Mouse (Mus musculus): ENCODE data around the gene Tnk2. TPM values are rescaled to one million over a fixed set of nuclear protein-coding genes. Genes with fewer than 3 reads are reported as not detected.

Tnk2 gene
- total RNA-seq, 2 experiments from 2014 or later: 45.1 to 85.2 TPM

- no peak for DNase-seq
Observed at GRCm38 (mm10) chr16:32678812-32679211, 35.1 kb downstream of the Tnk2 start.

GRCm38 (mm10) chr16:32679976-32680375 is 36.3 kb downstream of the Tnk2 start:
- DNase-seq: no peak

GRCm38 (mm10) chr16:32680806-32681205 is 37.1 kb downstream of the Tnk2 start:
- DNase-seq: no peak

GRCm38 (mm10) chr16:32682194-32682593 is 38.5 kb downstream of the Tnk2 start:
- peak; percentile 87 for DNase-seq

GRCm38 (mm10) chr16:32682841-32683240 is 39.2 kb downstream of the Tnk2 start:
- peak; percentile 56 for DNase-seq

- peak; percentile 73 for DNase-seq
Observed at GRCm38 (mm10) chr16:32683343-32683742, 39.7 kb downstream of the Tnk2 start.

- DNase-seq: peak; percentile 58
Observed at GRCm38 (mm10) chr16:32685405-32685804, 41.7 kb downstream of the Tnk2 start.

GRCm38 (mm10) chr16:32685998-32686397 is 42.3 kb downstream of the Tnk2 start:
- no peak for DNase-seq

- no peak for DNase-seq
Observed at GRCm38 (mm10) chr16:32687221-32687620, 43.5 kb downstream of the Tnk2 start.

GRCm38 (mm10) chr16:32688770-32689169 is 45.1 kb downstream of the Tnk2 start:
- peak; percentile 58 for DNase-seq

GRCm38 (mm10) chr16:32689501-32689900 is 45.8 kb downstream of the Tnk2 start:
- peak; percentile 83 for DNase-seq

- DNase-seq: no peak
Observed at GRCm38 (mm10) chr16:32696841-32697464, 53.3 kb downstream of the Tnk2 start.

- DNase-seq: peak; percentile 73
Observed at GRCm38 (mm10) chr16:32697665-32698446, 54.2 kb downstream of the Tnk2 start.

GRCm38 (mm10) chr16:32698550-32698949 is 54.9 kb downstream of the Tnk2 start:
- no peak for DNase-seq

GRCm38 (mm10) chr16:32703312-32703912 is 59.7 kb downstream of the Tnk2 start:
- peak; percentile 70 for DNase-seq

GRCm38 (mm10) chr16:32705606-32706005 is 61.9 kb downstream of the Tnk2 start:
- no peak for DNase-seq

- DNase-seq: no peak
Observed at GRCm38 (mm10) chr16:32707111-32707823, 63.6 kb downstream of the Tnk2 start.

- DNase-seq: no peak
Observed at GRCm38 (mm10) chr16:32707824-32708456, 64.3 kb downstream of the Tnk2 start.

- DNase-seq: no peak
Observed at GRCm38 (mm10) chr16:32708457-32709033, 64.9 kb downstream of the Tnk2 start.

GRCm38 (mm10) chr16:32709116-32709515 is 65.4 kb downstream of the Tnk2 start:
- DNase-seq: no peak

GRCm38 (mm10) chr16:32710426-32711070 is 66.9 kb downstream of the Tnk2 start:
- no peak for DNase-seq
